Mouse (Mus musculus) forebrain, embryonic 12.5 days (tissue): ENCODE results near the gene Filip1. TPM values are rescaled to one million over a fixed set of nuclear protein-coding genes. Genes with fewer than 3 reads are reported as not detected.

Experiments used
- ATAC-seq: fragments of 200-750 bp; cut with Nextera tagmentation; 2 replicates; pipeline ENCODE4 v1.8.0; 2017; ENCODE audit warnings: moderate TSS enrichment; ENCODE audit not compliant: low FRiP score
- H3K27ac ChIP-seq: fragments of 300-500 bp; sonication (generic); 2 replicates; pipeline ENCODE4 v1.5.1; 2016; ENCODE audit warnings: mild to moderate bottlenecking
- H3K27me3 ChIP-seq: fragments of 300-500 bp; sonication (generic); 2 replicates; pipeline ENCODE4 v1.6.1; 2016; ENCODE audit warnings: mild to moderate bottlenecking
- H3K36me3 ChIP-seq: fragments of 300-500 bp; sonication (generic); replicated peaks from 2 replicates; pipeline ENCODE4 v1.6.1; 2016; ENCODE audit warnings: mild to moderate bottlenecking
- H3K4me1 ChIP-seq: fragments of 300-500 bp; sonication (generic); 2 replicates; pipeline ENCODE4 v1.6.1; 2016
- H3K4me2 ChIP-seq: fragments of 300-500 bp; sonication (generic); 2 replicates; pipeline ENCODE4 v1.6.1; 2016; ENCODE audit warnings: mild to moderate bottlenecking, moderate library complexity
- H3K4me3 ChIP-seq: fragments of 300-500 bp; sonication (generic); replicated peaks from 2 replicates; pipeline ENCODE4 v1.5.1; 2016; ENCODE audit warnings: mild to moderate bottlenecking
- H3K9ac ChIP-seq: fragments of 300-500 bp; sonication (generic); 2 replicates; pipeline ENCODE4 v1.6.1; 2016; ENCODE audit warnings: mild to moderate bottlenecking
- H3K9me3 ChIP-seq: fragments of 300-500 bp; sonication (generic); 2 replicates; pipeline ENCODE4 v1.6.1; 2016
- WGBS: fragments of 180-500 bp; shearing (Covaris S2); methylation state at CpG from one replicate; pipeline ENCODE4 v1.1.7; 2016; 5-methylcytosine and 5-hydroxymethylcytosine counted together
- polyA plus RNA-seq: library from polyadenylated mRNA; unstranded; fragments of >200 nt; fragmentation: Nextera tagmentation; extraction: Ambion mirVana; gene quantifications from 2 replicates; pipeline ENCODE4 v1.2.1, GENCODE M21; 2016

Filip1 gene
- polyA plus RNA-seq, 1 experiment from 2014 or later: 9.5 TPM

DNA sequence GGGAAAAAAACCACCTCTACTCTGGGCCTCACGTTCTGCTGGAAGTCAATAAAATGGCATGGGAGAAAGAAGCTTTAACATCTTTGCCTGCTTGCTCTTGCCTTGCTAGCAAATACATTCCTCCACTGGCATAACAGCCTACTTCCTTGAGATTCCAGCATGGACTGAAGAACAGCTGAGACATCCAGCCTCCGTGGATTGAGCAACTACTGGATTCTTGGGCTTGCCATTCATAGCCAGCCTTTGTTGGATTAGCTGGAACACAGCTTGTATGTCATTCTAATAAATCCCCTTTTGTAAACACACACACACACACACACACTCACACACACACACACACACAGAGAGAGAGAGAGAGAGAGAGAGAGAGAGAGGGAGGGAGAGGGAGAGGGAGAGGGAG is 185.6 kb downstream of the Filip1 start:
- Histone ChIP-seq H3K36me3 (no peaks in the 10 kb centered on the region), H3K9ac (no peak overlapping the region), H3K4me1 (peaks cover 42% of the 10 kb centered on the region), H3K4me3 (no peak overlapping the region), H3K27me3 (no peaks in the 10 kb centered on the region; the same call in 1 of the 2 replicates), H3K4me2 (no peak overlapping the region), H3K9me3 (no peaks in the 10 kb centered on the region), H3K27ac (no peak overlapping the region)
- WGBS: 31% methylated on average over 2 of the region's 2 CpGs
- no peak for ATAC-seq

DNA sequence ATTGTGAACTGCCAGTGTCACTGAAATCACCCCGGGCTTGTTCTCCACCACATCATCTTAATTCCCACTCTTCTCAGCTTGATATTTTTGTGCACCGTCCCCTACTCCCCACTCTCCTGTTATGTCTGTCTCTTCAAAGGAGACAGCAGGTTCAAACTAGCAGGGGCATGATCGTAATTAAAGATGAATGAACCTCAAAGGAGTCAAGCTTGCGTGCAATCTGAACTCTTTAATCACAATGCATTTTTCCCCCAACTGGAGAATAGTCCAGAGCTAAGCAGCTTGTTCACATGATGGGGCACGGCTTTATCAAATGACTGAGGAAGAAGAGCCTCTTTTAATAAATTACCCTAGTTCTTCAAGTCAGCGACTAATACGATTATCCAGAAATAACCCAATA is 187.1 kb downstream of the Filip1 start:
- Histone ChIP-seq H3K36me3 (0 out of 2 replicates have a peak, but pooled peaks cover under 1% of the 10 kb centered on the region), H3K27me3 (no peaks in the 10 kb centered on the region), H3K9ac (no peak overlapping the region), H3K4me3 (no peak overlapping the region), H3K4me1 (peaks cover 32% of the 10 kb centered on the region), H3K9me3 (no peaks in the 10 kb centered on the region), H3K27ac (no peak overlapping the region), H3K4me2 (no peak overlapping the region)
- WGBS: 14% methylated on average over 7 of the region's 7 CpGs
- ATAC-seq: no peak

DNA sequence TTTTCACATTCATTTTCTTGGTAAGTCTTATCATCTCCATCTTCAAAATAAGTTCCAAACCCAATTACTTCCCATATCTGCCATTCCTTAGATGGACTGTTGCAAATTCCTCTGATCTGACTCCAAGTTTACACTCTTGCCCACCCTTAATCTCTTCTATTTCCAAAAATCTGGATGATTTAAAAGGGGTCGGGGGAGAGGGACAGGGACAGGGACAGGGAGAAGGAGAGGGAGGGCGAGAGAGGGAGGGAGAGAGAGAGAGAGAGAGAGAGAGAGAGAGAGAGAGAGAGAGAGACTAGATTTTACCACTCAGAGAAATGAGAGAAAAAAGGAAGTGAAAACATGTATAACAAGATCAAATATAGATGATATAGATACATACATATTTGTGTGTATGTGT is 188.8 kb downstream of the Filip1 start:
- Histone ChIP-seq H3K27ac (peak overlapping the region; percentile 60; the same call in 1 of the 2 replicates), H3K36me3 (peaks cover 17% of the 10 kb centered on the region), H3K4me2 (no peak overlapping the region), H3K9ac (no peak overlapping the region), H3K9me3 (peaks cover 4% of the 10 kb centered on the region; the same call in 1 of the 2 replicates), H3K27me3 (no peaks in the 10 kb centered on the region), H3K4me1 (peaks cover 20% of the 10 kb centered on the region), H3K4me3 (no peak overlapping the region)
- no peak for ATAC-seq
- 15% methylated on average over 2 of the region's 2 CpGs for WGBS

DNA sequence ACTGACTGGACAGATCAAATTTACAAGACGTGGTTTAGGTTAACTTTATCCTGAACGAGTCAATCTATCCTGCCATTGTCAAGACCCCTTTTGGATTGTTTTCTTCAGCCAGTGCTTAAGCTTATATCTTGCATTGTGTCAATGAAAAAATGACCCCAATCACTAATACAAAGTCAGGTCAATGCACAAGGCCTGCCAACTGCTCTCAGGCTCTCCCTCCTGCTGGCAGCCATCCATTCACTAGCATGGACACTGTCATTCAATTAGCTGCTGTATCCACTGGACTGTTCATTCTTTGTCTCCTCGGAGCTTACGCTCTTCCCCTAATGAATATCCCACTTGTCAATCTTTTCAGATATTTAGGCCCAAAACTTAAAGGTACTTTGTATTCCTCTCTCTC is 189.2 kb downstream of the Filip1 start:
- Histone ChIP-seq H3K36me3 (peaks cover 21% of the 10 kb centered on the region), H3K9me3 (peaks cover 8% of the 10 kb centered on the region; the same call in 1 of the 2 replicates), H3K27me3 (no peaks in the 10 kb centered on the region), H3K9ac (no peak overlapping the region), H3K27ac (no peak overlapping the region), H3K4me3 (no peak overlapping the region), H3K4me1 (peaks cover 18% of the 10 kb centered on the region), H3K4me2 (no peak overlapping the region)
- peak; percentile 88 for ATAC-seq
- 14% methylated on average over 4 of the region's 4 CpGs for WGBS

DNA sequence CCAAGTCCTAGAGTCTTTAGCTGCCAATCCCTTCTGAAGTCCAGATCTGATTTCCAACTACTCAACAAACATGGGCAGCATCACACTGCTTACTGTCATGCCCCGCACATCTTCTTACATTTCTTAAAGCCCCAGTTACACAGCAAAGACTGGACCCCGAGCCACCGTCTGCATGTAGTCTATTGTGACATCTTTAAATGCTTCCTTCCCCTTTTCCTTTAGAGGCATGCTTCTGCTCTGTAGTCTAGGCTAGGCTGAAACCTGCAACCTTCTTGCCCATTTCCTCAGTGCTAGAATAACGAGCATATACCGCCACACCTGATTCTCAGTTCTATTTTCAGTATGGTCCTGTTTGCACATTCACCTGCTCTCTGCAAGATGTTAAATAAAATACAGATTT is 196.2 kb downstream of the Filip1 start:
- no peak for ATAC-seq
- Histone ChIP-seq H3K27me3 (no peaks in the 10 kb centered on the region), H3K27ac (no peak overlapping the region), H3K4me3 (no peak overlapping the region), H3K9ac (no peak overlapping the region), H3K4me1 (no peaks in the 10 kb centered on the region), H3K9me3 (peaks cover 10% of the 10 kb centered on the region; the same call in 1 of the 2 replicates), H3K36me3 (peaks cover 31% of the 10 kb centered on the region), H3K4me2 (no peak overlapping the region)
- 91% methylated on average over 5 of the region's 5 CpGs for WGBS

DNA sequence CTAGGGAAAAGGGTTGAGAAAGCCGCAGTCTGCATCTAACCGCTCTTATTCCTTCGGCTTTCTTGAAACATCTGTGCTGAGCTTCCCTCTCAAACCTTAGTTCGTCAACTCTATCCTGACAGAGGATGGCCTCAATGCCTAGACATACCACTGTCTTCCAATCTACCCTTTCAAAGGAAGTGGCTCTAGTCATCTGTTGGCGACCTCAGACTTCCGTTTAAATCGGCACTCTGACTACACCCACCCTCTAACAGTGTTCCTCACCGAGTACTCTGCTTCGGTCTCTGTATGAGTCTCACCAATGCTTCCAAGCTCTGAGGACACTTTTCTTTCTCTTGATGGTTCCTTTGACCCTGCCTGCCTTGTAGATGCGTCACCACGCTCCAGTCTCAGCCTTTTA is 196.6 kb downstream of the Filip1 start:
- H3K4me3 ChIP-seq: no peak overlapping the region
- 95% methylated on average over 11 of the region's 11 CpGs for WGBS
- H3K27me3 ChIP-seq: no peaks in the 10 kb centered on the region
- H3K27ac ChIP-seq: no peak overlapping the region
- H3K9ac ChIP-seq: no peak overlapping the region
- no peak for ATAC-seq
- H3K4me1 ChIP-seq: no peaks in the 10 kb centered on the region
- peaks cover 31% of the 10 kb centered on the region for H3K36me3 ChIP-seq
- H3K9me3 ChIP-seq: peaks cover 10% of the 10 kb centered on the region; the same call in 1 of the 2 replicates
- no peak overlapping the region for H3K4me2 ChIP-seq

DNA sequence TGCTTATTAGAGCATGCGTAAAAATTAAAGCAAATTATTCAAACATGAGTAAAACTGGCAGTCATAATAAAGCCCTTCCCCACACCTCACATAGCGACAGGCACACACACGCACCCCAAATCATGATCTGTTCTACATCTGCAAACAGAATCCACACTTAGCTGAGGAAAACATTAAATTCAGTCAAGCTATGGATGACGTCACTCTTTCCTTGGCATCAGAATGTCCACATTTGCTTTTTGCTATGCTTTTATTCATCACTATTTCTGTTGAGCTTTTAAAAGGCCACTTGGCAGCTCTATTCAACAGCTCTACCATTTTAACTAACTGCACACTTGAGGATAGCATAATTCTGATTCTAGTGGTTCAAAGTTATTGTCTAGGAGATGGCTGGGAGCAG is 198.1 kb downstream of the Filip1 start:
- no peak overlapping the region for H3K4me3 ChIP-seq
- no peaks in the 10 kb centered on the region for H3K27me3 ChIP-seq
- 79% methylated on average over 4 of the region's 4 CpGs for WGBS
- peaks cover 22% of the 10 kb centered on the region for H3K36me3 ChIP-seq
- H3K27ac ChIP-seq: no peak overlapping the region
- H3K9me3 ChIP-seq: peaks cover 10% of the 10 kb centered on the region; the same call in 1 of the 2 replicates
- H3K4me2 ChIP-seq: no peak overlapping the region
- H3K9ac ChIP-seq: no peak overlapping the region
- ATAC-seq: no peak
- H3K4me1 ChIP-seq: no peaks in the 10 kb centered on the region

DNA sequence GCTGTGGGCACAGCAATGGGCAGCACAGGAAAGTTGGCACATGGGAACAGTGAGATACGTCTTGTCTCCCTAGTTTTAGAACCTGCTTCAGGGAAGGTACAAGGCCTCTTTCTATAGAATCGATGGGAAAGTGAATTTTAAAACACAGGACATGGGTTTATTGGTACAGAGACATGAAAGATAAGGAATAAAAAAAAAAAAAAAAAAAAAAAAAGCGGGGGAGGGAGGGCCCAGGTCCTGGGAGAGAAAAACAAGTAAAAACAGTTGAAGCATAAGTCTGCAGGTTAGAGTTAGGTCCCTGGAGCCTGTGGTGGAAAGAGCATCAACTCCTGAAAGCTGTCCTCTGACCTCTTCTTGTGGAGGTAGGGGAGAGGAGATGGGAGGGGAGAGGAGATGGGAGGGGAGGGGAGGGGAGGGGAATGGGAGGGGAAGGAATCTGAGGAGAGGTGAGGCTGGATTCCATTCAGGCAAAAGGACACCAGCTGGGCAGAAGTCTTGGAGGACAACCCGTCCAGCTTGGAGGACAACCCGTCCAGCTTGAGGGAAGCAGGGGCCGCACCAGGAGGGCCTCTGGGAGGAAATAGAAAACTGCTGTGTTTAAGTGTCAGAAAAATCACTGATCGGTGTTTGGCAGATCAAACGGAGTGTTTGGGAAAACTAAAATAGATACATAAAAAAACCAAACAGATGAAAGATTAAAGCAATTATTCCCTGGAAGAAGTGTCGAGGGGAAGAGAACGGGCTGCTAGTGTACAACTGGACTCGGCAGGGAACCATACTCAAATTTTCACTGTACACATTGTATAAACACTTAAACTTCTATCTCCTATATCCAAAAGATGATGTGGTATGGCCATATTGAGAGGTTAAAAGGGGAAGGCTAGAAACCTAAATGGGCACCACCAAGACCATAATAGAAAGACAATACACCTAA is 201.4 kb downstream of the Filip1 start:
- no peaks in the 10 kb centered on the region for H3K27me3 ChIP-seq
- no peaks in the 10 kb centered on the region for H3K36me3 ChIP-seq
- no peak overlapping the region for H3K9ac ChIP-seq
- 81% methylated on average over 10 of the region's 11 CpGs for WGBS
- no peaks in the 10 kb centered on the region for H3K9me3 ChIP-seq
- H3K4me2 ChIP-seq: no peak overlapping the region
- no peaks in the 10 kb centered on the region for H3K4me1 ChIP-seq
- H3K4me3 ChIP-seq: no peak overlapping the region
- no peak overlapping the region for H3K27ac ChIP-seq
- ATAC-seq: no peak

DNA sequence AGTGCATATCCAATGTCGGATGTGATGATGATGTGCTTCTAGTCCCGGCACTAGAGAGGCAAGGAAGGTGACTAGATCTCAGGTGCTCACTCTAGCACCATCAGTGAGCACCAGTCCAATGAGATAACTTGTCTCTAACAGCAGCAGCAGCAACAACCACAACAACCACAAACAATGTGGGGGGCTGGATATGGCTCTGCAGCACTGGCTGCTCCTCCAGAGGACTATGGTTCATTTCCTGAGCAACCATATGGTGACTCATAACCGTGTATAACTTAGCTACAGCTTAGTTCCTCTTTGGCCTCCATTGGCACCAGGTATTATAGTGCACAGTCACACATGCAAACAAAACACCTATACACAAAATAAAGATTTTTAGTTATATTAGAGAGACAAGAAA is 202.1 kb downstream of the Filip1 start:
- H3K36me3 ChIP-seq: no peaks in the 10 kb centered on the region
- H3K4me2 ChIP-seq: no peak overlapping the region
- WGBS: 84% methylated on average over 3 of the region's 3 CpGs
- H3K9me3 ChIP-seq: no peaks in the 10 kb centered on the region
- H3K9ac ChIP-seq: no peak overlapping the region
- no peak for ATAC-seq
- H3K4me3 ChIP-seq: no peak overlapping the region
- no peaks in the 10 kb centered on the region for H3K27me3 ChIP-seq
- H3K4me1 ChIP-seq: no peaks in the 10 kb centered on the region
- no peak overlapping the region for H3K27ac ChIP-seq

DNA sequence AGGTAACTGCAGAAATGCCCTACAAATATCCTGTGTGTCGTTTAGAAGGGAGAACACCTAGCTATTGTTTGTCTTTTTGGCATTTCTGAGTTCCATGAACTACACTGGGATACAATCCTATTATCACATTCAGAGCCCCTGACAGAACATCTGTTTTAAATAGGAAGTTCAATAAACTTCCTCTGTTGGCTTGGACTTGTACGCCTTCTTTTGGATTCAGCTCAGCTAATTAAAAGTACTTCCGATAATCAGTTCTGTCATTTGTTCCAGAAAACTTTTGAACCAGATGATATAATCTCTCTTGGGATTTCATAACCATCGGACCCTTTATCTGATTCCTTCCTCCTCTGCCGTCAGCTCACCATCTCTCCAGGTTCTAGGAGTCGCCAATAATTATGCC is 203.2 kb downstream of the Filip1 start:
- Histone ChIP-seq H3K27me3 (no peaks in the 10 kb centered on the region), H3K4me3 (no peak overlapping the region), H3K9me3 (no peaks in the 10 kb centered on the region), H3K36me3 (no peaks in the 10 kb centered on the region), H3K4me1 (no peaks in the 10 kb centered on the region), H3K9ac (no peak overlapping the region), H3K27ac (no peak overlapping the region), H3K4me2 (no peak overlapping the region)
- 84% methylated on average over 6 of the region's 6 CpGs for WGBS
- ATAC-seq: no peak

DNA sequence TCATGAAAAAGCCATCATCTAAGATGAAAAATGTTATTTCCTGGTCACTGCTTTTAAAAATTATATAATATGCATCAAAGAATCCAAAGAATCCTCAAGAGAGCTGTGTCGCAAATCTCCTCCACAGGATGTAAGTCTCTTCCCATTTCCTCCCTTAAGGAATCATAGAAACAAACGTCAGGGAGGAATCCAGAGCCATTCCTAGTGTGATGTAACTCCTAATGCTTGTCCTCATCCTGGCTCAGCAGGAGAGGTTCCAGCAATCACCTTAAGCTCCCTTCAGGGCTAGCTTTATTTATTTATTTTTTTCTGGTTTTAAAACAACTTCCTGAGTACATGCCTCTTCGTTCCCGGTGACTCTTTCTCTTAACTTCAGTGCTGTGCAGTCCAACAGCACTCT is 205.5 kb downstream of the Filip1 start:
- Histone ChIP-seq H3K4me3 (no peak overlapping the region), H3K27me3 (no peaks in the 10 kb centered on the region), H3K9me3 (no peaks in the 10 kb centered on the region), H3K9ac (no peak overlapping the region), H3K4me2 (no peak overlapping the region), H3K4me1 (no peaks in the 10 kb centered on the region), H3K36me3 (no peaks in the 10 kb centered on the region), H3K27ac (no peak overlapping the region)
- ATAC-seq: no peak
- WGBS: 63% methylated on average over 4 of the region's 4 CpGs

DNA sequence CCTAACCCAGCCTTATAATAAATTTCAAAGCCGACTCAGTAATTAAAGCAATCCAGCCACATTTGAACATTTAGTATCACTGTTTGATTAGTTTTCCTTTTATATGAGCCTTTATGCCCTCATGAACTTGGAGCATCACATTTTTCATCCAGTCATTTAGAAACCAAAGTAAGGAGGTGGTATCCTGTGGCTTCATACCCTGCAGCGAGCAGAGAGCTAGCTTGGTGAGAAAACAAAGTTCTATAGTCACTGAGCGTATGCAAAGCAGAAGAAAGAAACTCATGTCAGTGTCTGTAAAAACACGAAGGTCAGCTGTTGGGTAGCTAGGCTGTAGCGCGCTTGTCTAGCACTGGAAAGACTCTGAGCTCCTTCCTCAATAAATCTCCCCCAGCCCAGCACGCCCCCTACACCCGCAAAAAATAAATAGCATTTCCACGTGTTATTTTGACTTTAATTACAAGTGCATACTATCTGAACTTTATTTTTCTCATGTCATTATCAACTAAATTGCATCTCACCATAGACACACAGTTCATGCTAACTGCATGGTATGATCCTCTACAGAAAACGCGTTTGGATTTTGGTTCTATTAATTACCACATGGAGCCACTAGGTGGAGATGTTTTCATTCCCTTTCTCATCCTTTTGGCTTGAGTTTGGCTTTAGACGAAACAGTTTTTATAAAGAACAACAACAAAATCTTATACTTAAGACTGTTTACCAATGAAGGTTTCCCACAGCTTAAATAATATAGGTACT is 206.2 kb downstream of the Filip1 start:
- 47% methylated on average over 12 of the region's 12 CpGs for WGBS

More for the DNA sequence above, 206.2 kb downstream of the Filip1 start:
- H3K27ac ChIP-seq: no peak overlapping the region
- H3K4me1 ChIP-seq: no peaks in the 10 kb centered on the region
- ATAC-seq: peak; percentile 49; the same call in 1 of the 2 replicates
- H3K4me3 ChIP-seq: no peak overlapping the region
- H3K27me3 ChIP-seq: no peaks in the 10 kb centered on the region
- H3K9ac ChIP-seq: no peak overlapping the region
- H3K36me3 ChIP-seq: no peaks in the 10 kb centered on the region
- H3K4me2 ChIP-seq: no peak overlapping the region
- no peaks in the 10 kb centered on the region for H3K9me3 ChIP-seq
